Mouse (Mus musculus) heart, postnatal 14 days (tissue): Measurements from ENCODE around the gene Tubd1. TPM values are rescaled to one million over a fixed set of nuclear protein-coding genes. Genes with fewer than 3 reads are reported as not detected.

ENCODE experiments used
- microRNA-seq, 2 experiments: library from miRNA; unstranded; fragments of <30 nt; microRNA quantifications; one replicate each; pipeline ENCODE4 v1.2.0; 2021 to 2022
- total RNA-seq, 2 experiments: library from RNA; stranded (reverse); gene quantifications; 2 replicates each; pipeline ENCODE4 v1.2.3; 2021

Tubd1 gene
- total RNA-seq, 2 experiments from 2014 or later: 5.9 to 7.1 TPM

Small RNA genes within 50 kb of the gene (microRNA-seq; reads per million reads assigned to microRNA genes)
- 556 to 6,933 reads per million in 2 experiments for gene Mir21a

Other genes with a start within 250 kb of the Tubd1 start
- 10 to 100 TPM; 45.8 to 52.9 TPM for gene Med13, start 187.4 kb upstream of the Tubd1 start, total RNA-seq
- 10 to 100 TPM; 25.2 to 28.6 TPM for gene Rnft1, start 60.3 kb upstream of the Tubd1 start, total RNA-seq
- gene Rps6kb1, start 186 bp upstream of the Tubd1 start, total RNA-seq: 10 to 100 TPM; 22.5 to 24.4 TPM
- gene Vmp1, start 138.8 kb downstream of the Tubd1 start, total RNA-seq: 10 to 100 TPM; 55.3 to 59.2 TPM
- 1 to 10 TPM; 7.0 to 7.2 TPM for gene Ptrh2, start 139.0 kb downstream of the Tubd1 start, total RNA-seq
- 100 to 1,000 TPM; 159 to 171 TPM for gene Cltc, start 212.6 kb downstream of the Tubd1 start, total RNA-seq